Mouse (Mus musculus): ENCODE measurements at regions not wholly inside any gene's neighbourhood (a gene's known extent, or its start where the extent isn't known, plus 50 kb on each side); places are given as distances from the start of the nearest gene placed in this dataset.

DNA sequence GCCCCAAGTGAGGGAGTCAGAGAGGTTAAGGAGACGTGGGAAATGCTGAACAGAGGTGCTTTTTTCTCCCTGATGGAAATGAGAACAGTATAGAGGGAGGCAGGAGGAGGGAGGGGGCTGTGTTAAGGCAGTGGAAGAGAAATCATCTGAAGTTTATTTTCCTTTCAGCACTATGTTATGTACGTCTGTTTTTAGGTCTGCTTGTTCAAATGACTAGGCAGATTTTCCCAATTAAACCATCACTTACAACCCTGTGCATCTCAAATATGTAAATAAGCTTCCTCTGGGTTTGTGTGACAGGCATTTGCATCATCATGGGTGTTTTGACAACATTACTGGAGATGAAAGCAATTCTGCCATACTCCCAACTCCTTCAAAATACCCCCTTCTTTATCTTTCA is 92.1 kb upstream of the Got2 start:
- ATAC-seq (ENCODE audit: poor library complexity, severe bottlenecking), result no peak

DNA sequence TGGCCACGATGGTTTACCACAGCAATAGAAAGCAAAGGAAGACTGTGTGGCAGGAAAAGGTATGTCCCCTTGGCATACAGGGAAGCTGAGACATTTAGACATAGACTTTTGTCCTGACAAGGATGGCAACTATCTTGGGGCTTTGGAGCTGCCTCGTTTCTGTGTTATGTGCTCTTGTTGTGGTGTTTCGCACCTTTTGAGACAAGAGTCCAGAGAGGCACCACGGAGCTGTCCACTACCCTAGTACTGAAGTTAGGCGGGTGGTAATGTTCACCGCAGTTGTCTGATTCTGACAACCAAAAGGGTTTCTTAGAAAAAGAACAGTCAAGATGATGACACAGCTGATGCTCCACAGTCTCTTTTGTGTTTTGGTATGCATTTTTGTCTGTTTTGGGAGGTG is 90.9 kb upstream of the Got2 start:
- no peak for ATAC-seq (ENCODE audit: poor library complexity, severe bottlenecking)

DNA sequence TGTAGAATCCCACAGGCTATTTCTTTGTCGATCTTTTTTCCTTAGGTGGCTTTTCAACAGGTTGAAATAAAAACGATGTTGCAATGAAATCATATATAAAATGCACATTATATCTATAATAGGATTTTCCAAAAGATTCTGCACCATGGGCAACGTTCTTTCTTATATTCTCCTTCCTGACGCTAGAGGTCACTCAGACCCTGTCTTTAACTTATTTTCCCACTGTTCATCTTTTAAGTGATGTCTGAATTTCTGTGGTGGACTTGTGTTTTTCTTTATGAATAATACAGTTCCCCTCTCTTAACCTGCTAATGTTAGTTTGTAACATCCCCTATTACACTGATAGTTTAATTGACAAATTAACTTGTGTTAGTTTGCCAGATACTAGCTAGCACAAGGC is 86.5 kb upstream of the Got2 start:
- no peak for ATAC-seq (ENCODE audit: poor library complexity, severe bottlenecking)

DNA sequence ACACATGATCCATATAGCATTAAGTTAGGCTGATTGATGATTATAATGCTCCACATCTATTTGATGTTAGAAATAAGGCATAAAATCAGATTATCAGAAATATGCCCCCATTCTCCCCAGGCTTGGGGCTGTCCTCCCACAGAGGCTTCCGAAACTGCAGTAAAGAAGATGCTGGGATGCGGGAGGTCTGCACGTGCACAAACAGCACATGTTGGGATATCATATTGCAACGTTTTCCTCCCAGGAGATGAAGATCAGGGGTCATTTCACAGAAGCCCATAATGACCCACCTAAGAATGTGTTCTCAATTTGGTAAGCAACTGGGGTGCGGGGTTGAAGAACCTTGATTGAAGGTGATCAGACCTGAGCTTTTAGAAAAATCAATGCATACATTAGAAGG is 85.9 kb upstream of the Got2 start:
- ATAC-seq (ENCODE audit: poor library complexity, severe bottlenecking), result no peak

DNA sequence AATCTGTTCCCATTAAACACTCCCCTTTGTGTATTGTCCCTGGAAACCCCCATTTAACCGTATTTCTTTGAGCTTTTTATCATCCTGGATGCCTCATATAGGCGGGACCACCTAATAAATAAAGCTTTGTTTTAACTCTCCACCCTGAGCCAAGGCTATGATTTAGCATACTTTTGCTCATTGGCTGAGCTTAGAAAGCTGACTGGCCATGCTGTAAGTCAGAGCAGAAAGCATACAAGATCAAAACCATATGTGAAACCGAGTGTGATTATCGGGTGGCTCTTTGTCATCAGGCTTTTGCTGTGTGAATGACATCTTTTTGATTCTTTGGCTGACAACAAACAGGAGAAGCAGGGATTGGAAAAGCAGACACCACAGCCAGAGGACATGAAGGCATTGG is 85.2 kb upstream of the Got2 start:
- no peak for ATAC-seq (ENCODE audit: poor library complexity, severe bottlenecking)

DNA sequence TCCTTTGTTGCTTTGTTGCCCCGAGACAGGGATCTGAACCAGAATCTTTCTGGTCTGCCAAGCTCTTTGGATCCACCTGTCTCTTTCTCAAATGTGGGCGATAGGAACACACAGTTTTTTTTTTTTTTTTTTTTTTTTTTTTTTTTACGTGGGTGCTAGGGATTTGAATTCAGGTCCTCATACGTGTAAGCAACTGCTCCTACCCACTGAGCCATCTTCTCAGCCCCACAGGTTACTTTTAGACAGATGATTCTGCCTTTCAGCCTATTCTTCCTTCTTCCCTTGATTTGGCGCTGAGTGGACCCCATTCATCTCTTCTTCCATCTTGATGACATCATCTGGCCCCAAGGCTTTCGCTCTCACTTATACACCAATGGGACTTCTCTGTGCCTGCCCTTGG is 80.5 kb upstream of the Got2 start:
- ATAC-seq (ENCODE audit: poor library complexity, severe bottlenecking), result no peak

DNA sequence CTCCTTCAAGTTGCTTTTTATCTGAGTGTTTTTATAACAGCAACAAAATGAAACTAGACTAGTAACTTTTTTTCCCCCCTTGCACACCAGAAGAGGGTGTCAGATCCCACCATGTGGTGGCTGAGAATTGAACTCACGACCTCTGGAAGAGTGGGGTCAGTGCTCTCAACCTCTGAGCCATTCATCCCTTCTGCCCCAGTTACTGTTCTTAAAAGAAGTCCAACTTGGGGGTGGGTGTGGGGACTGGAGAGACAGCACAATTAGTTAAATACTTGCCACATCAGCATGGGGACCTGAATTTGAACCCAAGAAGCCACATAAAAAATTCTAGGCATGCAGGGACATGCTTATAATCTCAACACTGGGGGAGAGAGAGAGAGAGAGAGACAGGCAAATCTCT is 78.1 kb upstream of the Got2 start:
- no peak for ATAC-seq (ENCODE audit: poor library complexity, severe bottlenecking)

DNA sequence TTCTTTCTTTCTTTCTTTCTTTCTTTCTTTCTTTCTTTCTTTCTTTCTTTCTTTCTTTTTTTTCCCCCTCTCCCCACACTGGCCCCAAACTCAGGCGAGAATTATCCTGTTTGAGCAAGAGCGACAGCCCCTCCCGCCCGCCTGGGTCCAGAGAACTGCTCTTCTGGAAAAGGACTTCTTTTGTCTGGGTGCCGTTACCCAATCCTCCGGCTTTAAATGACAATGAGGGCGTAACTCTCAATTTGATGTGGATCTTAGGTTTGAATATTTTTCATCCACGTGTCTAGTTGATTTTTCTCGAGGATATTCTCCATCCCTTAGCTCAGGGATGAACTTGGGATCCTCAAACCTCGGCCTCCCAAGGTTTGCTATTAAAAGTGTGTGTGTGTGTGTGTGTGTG is 63.9 kb upstream of the Got2 start:
- no peak for ATAC-seq (ENCODE audit: poor library complexity, severe bottlenecking)

DNA sequence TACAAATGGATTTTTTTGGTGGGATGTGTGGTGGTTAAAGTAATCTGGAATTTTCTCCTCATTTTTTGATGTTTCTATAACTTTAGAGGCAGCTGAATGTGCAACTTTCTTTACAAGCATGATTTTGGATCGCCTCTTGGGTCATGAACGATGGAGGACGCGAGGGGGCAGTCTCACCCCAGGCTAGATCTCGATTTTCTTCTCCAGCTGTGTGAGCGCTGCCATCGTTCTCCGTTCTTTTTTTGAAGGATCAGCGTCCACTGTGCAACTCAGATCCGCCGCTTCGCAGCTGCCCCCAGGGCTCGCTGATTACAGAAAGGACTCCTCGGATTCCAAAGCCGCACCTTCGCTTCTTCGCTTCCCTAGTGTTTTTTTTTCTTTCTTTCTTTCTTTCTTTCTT is 63.4 kb upstream of the Got2 start:
- ATAC-seq (ENCODE audit: poor library complexity, severe bottlenecking), result no peak

All from megakaryocyte, adult 5-6 weeks (primary cell).